Comparison of ENCODE assay signal across 20 mouse cellular contexts in the genomic region with DNA sequence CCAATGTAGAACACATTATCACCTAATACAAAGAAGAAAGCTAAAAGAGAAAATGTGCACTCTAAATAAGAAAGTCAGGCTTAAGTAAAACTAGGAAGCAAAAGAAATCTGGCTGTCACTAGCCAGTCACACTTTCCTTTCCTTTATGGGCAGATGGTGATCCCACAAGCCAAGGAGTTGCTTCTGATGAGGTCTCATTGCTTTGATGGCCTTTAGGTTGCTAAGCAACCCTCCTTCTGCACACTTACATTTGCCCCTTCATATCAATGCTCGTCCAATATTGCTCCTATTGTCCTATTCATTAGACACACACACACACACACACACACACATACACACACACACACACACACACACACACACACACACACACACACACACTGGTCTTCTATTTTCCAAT. TPM values are rescaled to one million over a fixed set of nuclear protein-coding genes. Genes with fewer than 3 reads are reported as not detected.
"Had no signal": no experiment of that assay in that cellular context is flagged by ENCODE, and none has a peak within 500 bp of the region (broad histone marks: within the 10 kb centered on the region; RNA-seq: fewer than 3 reads in every experiment).

No protein-coding gene starts in this region.

- DNase-seq: kidney, adult 9 months; kidney, postnatal 14 days; kidney, postnatal 4 days; liver, embryonic 13.5 days; lung, adult 2 months; lung, postnatal 14 days; lung, postnatal 4 days; retina, postnatal 1 day; right cerebral cortex, postnatal 25 days; spleen, adult 18-20 months; thymus, postnatal 25 days had no signal

- H3K4me3 ChIP-seq: liver, embryonic 13.5 days; midbrain, embryonic 15.5 days; myocyte; neural tube, embryonic 13.5 days; stomach, embryonic 15.5 days had no signal

- H3K36me3 ChIP-seq: liver, embryonic 13.5 days; midbrain, embryonic 15.5 days; neural tube, embryonic 13.5 days; stomach, embryonic 15.5 days had no signal

- H3K27me3 ChIP-seq: liver, embryonic 13.5 days; midbrain, embryonic 15.5 days; neural tube, embryonic 13.5 days; stomach, embryonic 15.5 days had no signal

- H3K9me3 ChIP-seq: liver, embryonic 13.5 days; midbrain, embryonic 15.5 days; neural tube, embryonic 13.5 days; stomach, embryonic 15.5 days had no signal

- H3K9ac ChIP-seq: liver, embryonic 13.5 days; midbrain, embryonic 15.5 days; neural tube, embryonic 13.5 days; stomach, embryonic 15.5 days had no signal

- ATAC-seq: midbrain, embryonic 15.5 days had no signal

- H3K4me1 ChIP-seq: liver, embryonic 13.5 days; midbrain, embryonic 15.5 days; neural tube, embryonic 13.5 days; stomach, embryonic 15.5 days had no signal

- H3K27ac ChIP-seq: liver, embryonic 13.5 days; midbrain, embryonic 15.5 days; neural tube, embryonic 13.5 days; stomach, embryonic 15.5 days had no signal

- H3K4me2 ChIP-seq: liver, embryonic 13.5 days; midbrain, embryonic 11.5 days; midbrain, embryonic 15.5 days; neural tube, embryonic 13.5 days; stomach, embryonic 15.5 days had no signal

RNA-seq across cellular contexts. Expression of gene Hapln1, which starts 10.9 kb away (rescaled TPM):
- total RNA-seq: megakaryocyte progenitor cell, adult 5-6 weeks; megakaryocyte-erythroid progenitor cell, adult 5-6 weeks; monocyte, adult 5-6 weeks; neutrophil, adult 5-6 weeks had no signal
